Mouse (Mus musculus) retina, postnatal 7 days (tissue): ENCODE data around the gene Myh15.
A peak's percentile ranks its signal among the peaks of the same experiment; 100 is the strongest.
"Not testable (repeated sequence)": the region's sequence is repeated elsewhere in the genome, so short reads cannot be mapped to it uniquely, and the experiment has no call there.

Source experiments
- DNase-seq: peaks from one replicate; pipeline ENCODE4 v3.0.0-alpha.2; 2012; ENCODE audit warnings: low read depth, low spot score

The Myh15 gene

DNA sequence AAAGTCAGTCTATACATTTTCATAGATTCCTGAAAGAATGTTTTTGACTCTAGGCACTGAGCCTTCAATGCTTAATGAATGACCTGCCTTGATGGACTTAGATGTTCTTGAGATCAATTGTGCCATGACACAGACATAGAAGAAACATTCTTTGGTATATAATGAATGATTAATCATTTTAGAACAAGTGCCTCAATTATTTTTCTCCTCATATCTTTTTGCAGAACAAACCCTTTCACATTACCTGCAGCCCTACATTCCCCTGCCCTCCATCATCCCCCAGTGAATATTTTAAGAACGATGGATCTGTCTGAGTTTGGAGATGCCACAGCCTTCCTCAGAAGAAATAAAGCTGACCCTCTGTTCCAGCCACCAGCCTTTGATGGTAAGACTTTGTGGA is at the start of gene Myh15:
Gene Myh15, plus strand, starts transcription at position 301 of the 400 bp plus-strand sequence.
- DNase-seq: no peak

DNA sequence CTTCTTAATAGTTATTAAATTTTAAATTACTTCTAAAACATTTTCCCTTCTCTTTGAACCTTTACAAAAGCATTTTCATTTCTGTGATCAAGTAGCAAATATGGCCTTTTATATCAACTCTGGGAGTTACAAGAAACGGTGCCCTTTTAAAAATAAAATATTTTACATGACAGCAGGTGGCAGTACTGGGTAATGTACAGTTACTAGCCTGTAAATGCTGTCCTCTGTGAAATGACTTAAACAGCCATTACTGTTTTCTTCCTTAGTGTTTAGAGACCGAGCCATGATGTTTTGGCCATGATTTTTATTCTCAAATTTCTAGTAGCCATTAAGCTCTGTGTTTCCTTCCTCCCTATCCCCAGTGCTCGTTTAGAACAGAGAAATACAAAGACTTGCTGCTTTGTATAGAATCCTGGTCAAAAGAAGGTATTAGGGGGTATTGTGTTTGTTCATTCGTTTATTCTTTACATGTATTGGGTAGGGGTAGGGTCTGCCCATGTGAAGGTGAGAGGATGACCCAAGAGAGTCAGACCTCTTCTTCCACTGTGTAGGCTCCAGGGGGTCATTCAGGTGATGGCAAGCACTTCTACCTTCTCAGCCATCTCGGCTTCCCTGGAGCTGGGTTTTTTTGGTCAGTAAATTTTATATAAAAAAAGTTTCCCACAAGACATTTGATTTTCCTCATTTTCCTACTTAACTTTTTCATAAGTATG is 40.5 kb upstream of the Myh15 start:
- no peak for DNase-seq

DNA sequence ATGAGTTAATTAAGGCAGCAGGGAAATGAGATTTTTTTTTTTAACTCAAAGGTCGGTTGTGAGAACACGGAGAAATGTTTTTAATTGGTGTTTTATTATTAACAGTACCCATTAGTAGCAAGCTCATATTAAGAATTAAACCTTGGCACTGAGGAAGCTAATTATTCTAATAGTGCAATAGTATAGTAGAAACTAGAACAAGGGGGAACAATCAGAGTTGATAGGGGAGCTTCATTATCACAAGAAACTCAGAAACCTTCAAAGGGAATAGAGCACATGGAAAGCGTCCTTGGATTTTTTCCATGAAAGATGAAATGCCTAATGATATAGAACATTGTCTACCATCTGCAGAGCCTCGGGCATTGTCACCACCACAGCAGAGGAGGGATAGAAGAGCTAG is 21.4 kb upstream of the Myh15 start:
- no peak for DNase-seq

DNA sequence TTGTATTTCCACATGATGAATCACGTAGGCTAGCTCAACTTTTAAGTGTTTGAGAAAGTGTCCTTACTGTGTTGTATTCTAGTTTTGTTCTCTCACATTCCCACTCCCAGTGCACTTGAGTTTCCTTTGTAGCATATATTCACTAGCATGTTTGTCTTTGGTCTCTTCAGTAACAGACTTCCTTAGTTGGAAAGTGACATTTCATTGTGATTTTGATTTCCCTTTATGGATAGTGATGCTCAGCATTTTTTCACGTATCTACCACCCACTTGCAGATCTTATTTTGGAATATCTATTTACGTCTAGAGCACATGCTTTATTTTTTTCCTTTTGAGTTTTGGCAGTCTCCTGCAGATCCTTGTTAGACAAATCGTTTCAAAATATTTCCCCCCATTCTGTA is 19.5 kb upstream of the Myh15 start:
- DNase-seq: no peak

DNA sequence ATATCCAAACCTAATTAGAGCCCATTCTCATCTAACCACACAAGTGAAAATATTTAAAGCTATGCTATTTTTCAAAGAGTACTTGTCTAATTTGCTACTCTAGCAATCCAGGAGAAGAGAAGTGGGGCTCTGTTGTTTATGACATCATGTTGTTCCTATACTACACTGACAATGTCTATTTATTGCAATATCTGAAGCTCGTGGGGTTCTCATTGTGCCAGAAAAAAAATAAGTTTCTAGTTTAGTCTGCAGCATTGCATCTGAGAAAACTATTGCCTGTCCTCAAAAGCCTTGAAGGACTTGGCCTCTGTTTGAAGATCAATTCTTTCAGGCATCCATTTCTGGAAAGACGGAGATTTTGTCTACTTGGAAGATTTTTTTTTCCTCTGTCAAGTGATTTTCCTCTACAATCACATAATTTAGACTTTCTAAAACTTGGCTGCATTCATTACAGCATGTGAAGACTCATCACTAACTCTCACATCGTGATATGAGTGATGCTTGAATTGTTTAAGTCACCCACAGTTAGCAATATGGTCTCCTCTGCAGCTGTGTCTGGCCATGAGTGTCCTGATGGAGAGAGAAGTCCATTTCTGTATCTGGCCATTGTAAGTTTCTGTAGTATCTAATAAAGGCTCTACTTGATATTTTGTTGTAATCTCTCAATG is 16.6 kb upstream of the Myh15 start:
- DNase-seq: no peak

DNA sequence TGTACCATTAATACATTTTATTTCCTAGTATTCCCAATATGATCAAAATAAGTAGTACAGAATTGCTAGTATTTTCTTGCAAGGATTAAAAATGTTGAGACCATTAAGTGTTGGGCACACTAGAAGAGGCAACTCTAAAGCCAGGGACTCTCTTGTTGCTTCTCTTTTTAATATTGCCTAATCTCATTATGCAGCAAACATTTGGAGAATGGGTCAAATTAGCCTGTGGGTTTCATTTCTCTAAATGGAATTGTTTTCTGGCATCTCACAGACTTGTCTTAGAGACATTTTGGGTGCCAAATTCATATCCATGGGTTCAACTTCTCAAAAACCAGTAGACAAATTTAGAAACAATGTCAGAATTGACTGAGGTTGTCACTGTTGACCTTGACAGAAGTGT is 8.1 kb upstream of the Myh15 start:
- no peak for DNase-seq

DNA sequence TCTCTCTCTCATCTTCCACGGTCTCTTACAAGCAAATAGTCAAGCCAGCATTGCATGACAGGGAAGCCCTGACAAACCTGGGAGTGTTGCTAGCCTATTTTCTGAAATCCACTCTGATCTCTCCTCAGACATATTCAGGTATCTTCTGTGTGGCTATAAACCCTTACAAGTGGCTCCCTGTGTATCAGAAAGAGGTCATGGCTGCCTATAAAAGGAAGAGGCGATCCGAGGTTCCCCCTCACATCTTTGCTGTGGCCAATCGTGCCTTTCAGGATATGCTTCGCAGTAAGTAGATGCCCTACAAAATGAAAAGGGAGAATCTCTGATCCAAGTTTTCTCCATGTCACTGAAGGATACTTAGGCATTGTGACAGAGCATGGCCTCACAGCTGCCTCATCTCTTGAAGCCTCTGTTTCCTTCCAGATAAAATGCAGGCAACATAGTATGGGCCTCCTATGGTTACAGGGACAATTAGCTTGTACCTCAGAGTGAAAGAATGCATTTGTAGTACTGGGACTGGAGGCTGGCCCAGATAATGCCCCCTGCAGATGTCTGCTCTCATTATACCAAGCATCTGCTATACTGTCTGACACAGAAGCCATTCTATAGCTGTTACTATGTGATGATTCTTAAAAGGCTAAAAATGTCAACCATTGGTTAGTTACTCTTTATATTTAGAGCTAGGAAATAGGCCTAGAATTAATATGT is 12.1 kb downstream of the Myh15 start:
- DNase-seq: no peak

DNA sequence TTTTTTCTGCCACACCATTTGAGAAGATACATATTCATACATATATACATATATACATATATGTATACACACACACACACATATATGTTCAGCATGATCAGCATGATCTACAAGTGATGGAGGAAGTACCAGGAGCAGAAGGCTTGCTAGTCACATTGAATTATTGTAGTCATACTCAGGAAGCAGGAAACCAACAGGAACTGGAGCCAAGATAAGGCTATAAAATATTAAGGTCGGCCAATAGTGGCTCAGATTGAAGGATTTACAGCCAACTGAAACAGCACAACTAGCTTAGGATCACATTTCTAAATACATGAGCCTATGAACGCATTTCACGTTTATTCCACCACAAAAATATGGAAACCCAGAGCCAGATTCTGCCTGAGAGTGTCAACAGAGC is 14.0 kb downstream of the Myh15 start:
- DNase-seq: no peak

DNA sequence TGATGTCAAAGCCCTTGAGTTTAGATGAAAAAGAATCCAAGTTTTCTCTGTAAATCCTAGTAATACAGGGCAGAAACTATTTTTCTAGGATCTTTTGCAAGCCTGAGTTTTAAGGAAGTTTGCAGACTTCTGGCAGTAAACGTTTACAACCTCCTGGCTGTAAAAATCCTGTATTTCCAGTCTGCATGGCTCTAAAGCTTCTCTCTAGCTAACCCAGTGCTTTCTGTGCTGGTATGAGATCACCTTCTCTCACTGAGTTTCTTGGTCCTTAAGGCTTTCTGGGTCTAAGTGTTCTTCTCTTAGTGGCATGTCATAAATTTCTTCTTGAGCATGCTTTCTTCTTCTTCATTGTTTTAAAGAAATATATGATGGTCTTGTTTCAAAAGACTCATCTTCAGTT is 70.7 kb downstream of the Myh15 start:
- DNase-seq: no peak

DNA sequence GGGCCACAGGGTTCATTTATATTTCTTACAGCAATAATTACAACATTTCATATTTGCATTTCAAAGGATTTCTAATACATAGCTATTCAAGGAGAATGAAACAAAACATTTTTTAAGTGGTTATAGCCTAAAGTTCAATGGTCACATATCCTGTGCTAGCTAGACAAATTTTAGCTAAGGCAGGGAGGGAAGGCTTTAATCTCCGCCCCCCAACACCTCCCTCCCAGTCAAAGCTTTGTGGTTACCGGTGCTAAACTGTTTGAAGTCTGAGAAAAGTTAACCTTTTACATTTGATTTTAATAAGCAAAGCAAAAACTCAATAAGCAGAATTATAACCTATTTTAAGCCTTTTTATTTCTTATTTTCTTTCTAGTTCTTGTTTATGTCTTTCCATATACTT is 98.9 kb downstream of the Myh15 start:
- no peak for DNase-seq

DNA sequence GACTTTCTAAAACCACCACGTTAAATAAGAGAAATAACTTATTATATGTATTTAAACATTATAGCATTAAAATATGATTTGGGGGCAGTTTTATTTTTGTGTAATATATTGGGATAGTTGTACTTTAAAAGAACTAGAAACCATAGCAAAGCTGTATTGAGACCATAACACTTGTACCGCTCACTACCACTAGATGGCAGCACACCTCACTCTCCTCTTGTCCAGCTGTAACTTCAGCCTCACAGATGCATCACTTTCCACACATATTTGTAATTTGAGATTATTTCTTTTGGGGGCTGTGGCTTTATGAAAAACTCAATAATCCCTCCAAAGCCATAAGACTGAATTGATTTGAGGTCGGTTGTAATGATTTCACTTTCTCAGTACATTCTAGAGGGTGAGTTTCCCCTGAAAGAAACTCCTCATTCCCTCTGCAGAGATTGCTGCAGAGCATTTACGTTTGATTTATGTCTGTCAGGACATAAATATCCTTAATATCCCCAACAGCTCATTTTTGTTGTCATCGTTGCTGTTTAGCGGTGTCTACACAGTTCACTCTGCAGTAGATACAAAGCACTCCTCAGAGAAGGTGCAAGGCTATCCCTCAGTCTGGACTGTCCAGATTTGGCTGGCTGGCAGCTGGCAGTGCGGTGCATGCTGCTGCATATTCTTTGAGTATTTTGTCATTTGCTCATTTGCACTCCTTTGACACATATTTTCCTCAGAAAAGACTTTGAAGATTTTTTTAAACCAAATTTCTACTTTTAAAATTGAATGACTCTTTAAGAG is 107.3 kb downstream of the Myh15 start:
- DNase-seq: peak; percentile 25

DNA sequence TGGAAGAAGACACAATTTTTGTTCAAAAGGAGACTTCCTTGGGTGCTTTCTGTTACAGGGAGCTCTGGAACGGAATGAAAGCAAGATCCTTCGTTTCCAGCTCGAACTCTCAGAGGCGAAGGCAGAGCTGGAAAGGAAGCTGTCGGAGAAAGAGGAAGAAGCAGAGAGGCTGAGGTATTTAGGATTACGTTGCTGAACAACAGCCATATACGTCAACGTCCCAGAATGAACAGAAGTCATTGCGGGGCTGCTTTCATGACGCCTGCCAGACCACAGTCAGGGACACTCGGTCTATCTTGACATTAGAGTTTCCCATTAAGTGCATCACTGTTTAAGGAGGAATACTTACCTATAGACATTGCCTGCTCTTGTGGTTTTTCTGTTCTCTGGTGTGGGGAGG is 108.4 kb downstream of the Myh15 start:
- no peak for DNase-seq

DNA sequence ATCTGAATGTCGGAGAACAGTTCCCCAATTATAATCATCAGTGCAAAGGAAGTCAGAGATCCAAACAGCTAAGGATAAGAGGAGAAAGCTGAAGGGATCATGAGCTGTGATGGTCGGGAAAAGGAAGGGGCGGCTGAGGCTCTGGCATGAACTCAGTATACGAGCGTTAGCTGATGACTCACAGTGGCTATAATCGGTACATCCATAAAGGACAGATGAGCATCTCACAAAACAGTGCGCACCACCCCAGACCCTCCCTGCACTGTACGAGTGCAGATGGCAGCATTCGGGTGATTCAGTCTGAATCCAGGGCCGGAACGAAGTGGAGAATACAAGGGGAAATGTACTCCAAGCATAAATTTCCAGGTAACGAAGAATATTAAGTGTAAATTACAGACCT is 110.0 kb downstream of the Myh15 start:
- DNase-seq: no peak

DNA sequence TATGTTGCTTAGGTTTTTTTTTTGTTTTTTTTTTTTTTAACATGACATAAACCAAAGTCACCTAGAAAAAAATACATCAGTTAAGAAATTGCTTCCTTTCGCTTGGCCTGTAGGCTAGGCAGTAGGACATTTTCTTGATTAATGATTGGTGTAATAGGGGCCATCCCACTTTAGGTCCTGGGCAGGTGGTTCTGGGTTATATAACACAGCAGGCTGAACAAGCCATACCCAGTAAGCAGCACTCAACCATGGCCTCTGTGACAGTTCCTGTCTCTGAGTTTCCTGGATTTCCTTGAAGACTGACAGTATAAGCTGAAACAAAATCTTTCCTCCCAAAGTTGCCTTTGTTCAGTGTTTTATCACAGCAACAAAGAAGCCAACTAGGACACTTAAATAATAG is 117.8 kb downstream of the Myh15 start:
- DNase-seq: no peak

DNA sequence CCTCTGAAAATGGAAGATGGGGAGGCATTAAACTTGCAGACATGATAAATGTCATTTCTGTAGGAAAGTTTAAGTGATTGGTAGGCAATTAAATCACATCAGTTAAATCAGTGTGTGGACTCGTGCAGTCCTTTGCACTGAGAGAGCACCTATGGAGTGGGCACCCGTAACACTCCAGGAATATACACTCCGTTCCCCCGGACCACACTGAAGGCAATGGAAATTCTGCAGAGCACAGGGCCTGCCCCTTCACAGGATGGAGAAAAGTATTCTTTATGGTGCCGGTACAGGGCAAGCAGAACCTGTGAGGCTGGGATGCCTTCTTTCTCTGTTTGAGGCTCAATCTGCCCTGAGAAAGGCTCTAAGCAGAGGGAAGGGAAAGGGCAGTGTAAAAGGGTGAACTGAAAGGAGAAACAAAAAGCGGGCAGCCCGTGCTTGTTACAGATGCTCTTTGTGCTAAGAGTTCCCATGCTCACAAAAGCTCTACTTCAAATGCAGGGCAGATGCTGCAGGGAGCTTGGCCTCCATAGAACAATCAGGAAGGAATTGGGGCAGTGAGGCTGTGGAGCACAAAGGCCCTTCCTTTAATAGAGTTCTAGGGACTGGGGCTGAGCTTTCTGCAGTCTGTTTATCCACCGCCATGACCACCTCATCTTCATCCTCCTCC is 118.6 kb downstream of the Myh15 start:
- no peak for DNase-seq

DNA sequence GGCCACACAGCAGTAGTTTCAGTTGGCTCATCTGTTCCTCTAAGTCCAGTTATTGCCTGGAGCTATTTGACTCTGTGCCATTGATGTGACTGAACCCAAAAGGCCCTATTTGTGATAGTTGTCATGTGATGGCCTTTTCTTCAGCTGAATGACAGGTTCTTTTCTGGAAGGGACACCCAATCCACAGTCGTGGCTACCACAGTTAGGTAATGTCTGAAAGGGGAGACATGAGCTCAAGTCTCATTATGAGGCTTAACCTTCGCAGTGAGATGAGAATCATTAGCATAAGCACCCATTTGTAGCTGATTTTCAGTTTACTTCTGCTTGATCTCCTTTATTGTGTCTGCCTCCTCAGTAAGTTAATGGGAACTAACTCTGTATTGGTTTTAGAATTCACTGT is 136.2 kb downstream of the Myh15 start:
- no peak for DNase-seq

DNA sequence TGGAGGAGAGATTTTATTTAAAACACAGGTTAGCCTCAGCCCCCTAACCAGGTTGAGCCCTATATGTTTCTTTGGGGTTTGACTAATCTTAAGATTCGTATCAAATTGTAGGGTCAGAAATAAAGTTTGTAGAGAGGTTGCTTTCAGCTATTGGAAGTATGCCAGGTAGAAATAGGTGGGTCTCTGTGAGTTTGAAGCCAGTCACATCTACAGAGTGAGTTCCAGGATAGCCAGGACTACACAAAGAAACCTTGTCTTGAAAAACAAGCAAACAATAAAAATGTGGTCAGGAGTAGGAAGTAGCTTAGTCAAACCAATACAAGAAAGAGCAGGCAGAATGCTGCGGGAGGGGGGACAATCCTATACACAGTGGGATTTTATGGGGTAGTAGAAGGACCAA is 136.7 kb downstream of the Myh15 start:
- DNase-seq: no peak

DNA sequence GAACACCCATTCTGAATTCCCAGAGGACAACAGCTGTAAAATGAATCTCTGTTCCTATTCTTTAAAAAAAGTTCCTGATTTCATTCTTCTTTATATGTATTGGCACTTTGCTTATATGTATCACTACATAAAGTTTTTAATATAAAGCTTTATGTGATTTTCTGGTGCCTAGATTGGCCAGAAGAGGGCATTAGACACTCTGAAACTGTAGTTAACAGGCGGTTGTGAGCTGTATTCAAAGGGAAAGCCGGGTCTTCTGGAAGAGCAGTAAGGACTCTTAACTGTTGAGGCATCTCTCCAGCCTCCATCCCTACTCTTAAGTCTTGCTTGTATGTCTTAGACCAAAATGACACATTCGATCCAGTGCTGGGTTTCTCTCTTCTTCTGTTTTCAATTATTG is 139.0 kb downstream of the Myh15 start:
- no peak for DNase-seq

DNA sequence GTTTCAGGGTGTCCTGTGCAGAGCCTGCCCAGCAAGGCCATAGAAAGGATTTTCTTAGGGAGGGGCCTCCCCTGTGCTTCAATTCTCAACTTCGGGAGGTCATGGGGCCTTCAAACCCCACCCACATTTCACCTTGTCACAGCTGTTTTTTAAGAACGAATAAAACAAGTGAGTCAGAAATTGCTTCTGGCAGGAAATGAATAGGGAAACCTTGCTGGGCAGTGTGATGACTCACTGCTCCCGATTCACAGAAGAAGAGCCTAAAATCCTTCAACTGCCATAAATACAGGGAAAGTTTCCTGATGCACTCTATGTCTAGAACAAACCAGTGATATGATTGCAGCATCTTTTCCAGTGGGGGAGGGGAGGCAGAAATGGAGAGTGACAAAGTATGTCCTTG is 140.7 kb downstream of the Myh15 start:
- DNase-seq: no peak

DNA sequence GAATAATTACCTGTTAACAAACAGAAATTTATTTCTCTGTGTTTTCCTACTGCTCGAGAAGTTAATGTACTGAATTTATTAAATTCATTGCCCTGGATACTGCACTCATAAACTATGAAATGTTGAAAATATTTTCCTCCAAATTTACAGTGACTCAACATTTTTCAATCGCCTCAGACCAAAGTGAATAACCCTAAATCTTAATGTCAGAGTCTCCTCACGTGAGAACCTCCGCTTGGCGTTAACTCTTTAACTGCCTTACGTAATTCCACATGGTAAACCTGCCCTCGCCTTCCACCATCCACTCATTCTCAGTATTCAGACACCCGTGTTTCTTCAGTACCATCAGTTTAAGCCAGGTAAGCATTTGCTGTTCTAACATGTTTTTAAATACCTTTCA is 166.4 kb downstream of the Myh15 start:
- no peak for DNase-seq

DNA sequence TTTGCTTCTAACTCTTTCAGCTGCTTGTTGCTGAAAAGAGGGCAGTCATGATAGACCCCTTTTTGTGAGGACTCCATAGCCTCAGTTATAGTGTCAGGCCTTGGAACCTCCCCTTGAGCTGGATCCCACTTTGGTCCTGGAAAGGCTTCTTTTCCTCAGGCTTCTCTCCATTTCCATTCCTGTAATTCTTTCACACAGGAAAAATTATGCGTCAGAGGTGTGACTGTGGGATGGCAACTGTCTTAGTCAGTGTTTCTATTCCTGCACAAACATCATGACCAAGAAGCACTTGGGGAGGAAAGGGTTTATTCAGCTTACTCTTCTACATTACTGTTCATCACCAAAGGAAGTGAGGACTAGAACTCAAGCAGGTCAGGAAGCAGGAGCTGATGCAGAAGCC is 186.2 kb downstream of the Myh15 start:
- not testable (repeated sequence) for DNase-seq
